Mouse (Mus musculus): ENCODE measurements at regions not wholly inside any gene's neighbourhood (a gene's known extent, or its start where the extent isn't known, plus 50 kb on each side); places are given as distances from the start of the nearest gene placed in this dataset.

DNA sequence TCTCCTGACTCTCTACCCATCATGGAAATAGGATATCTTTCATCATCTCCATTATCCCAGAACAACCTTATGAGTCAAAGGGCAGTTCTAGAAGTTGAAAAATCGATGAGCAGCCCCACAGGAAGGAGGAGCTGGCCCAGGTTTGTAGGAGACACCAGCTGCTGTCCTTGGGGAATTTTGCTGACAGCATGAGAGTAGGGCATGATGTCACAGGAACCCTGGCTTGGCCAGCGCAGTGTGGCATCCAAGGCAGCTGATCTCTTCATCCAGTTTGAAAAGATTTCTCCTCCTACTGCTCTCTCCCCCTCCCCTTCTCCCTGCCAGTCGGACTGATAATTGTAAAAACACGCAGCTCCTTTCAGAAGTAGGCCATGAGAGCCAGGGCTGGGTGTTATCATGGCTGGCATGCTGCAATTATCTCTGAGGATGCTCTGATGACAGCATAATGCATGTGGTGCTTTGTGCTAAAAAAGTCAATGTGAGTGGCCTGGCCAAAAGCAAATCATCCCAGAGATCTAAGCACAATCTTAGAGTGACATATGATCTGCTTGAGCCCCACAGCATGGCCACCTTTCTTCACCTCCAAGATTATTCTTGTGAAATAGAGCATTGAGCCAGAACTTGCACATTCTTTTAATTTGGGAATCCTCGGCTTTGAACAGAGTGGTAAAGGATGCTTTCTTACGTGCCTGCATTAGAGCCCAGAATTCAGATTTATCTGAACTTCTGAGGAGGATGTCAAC, 54.2 kb downstream of the Gjd2 start:
- no peak for DNase-seq (ENCODE audit: low spot score in 2 of 2)

DNA sequence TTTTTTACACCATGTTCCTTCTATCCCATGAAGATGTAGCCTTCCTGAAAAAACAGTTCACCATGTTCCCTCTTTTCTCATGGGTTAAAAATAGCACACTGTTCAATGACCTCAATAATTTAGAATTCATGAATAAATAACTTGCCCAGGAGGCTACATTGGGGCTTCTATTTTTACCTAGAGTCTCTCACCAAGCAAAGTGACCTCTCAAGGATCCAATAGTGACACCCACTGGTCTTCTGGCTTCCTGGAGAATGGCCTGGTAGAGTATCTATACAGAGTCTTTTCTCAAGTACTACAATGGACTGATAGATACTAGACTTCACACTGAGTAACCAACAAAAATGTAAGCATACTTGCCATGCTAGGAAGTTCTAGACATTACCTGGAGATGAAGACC, 60.9 kb downstream of the Gjd2 start:
- DNase-seq (ENCODE audit: low spot score in 2 of 2) = no peak

DNA sequence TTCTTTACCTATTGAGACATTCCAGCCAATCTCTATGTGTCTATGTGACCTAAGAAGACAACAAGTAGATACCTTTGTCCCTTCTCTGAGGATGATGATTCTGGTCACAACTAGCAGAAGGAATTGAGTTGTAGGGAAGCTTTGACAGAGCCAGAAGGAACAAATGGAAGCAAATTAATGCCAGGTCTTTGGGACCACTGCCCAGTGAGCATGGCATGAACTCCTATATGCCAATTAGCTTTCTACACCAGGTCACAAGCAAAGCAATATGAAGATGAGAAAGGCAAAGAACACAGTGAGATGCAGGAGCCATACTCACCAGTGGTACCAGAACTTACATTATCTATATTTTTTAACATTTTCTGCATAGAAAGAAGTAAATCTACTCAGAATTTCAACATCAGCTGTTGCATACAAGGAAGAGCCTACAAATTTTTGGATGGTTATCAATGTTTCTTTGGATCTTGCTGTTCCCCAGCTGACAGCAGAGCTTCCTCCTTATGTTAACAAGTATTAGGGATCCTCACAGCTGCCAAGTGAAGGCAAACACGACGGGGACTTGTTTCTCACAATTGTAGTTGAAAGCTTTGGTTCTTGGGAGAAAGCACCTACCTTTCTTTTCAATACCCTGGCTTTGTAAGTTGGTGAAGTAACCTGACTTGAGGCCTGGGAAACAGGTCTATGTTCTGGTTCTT, 64.0 kb downstream of the Gjd2 start:
- DNase-seq (ENCODE audit: low spot score in 2 of 2) = peak in 1 of 2 experiments; percentile 22

DNA sequence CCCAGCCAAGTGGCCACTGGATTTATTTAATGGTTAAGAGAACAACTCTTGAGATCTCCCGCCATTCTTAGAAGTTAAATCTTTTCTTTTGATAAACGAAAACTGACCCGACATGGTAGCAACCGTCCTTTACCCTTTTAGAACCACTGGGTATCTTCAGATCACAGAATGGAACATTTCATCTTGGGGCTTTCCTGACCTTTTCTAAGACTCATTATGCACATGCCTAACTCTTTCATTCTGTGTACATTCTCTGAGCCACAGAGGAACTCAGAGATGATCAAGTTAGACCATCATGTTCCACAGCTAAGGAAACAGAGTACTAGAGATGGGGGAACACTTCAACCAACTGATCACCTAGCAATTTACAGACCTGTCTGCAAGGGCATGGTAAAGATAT, 81.7 kb downstream of the Gjd2 start:
- DNase-seq (ENCODE audit: low spot score in 2 of 2) = no peak

DNA sequence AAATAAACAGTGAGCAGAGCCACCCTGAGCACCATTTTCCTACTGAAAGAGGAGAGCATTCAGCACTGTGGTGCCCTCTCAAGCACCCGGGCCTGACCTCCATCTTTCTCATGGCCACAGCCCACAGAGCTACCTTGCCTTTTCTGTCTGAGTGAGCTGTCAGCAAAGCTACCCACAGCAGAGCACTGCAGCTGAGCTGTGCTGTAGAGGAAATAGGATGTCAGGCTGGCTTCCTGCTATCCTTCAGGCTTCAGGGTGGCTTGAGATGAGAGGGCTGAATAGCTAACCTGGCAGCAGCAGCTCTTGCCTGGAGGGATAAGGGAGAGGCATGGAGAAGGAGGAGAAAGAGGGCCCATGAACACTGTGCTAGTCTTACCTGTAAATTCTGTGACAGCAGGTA, 82.5 kb downstream of the Gjd2 start:
- DNase-seq (ENCODE audit: low spot score in 2 of 2) = no peak

DNA sequence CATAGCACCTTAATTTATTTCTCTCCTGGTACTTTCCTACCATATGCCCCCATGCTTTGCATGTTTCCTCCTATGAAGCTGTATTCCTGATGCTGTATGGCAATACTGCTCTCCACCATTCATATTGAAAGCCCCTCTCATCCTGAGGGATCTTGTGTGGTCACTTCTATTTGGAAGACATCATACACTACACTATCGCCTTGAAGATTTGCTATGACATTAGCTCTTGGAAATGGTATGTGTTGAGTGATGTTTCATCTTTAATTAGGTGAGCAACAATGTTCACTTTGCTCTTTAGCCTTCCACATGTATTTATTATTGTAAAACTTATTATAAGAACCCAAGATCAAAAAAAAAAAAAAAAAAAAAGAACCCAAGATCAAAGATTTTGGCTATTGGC, 81.2 kb upstream of the Arhgap11a start:
- DNase-seq (ENCODE audit: low spot score in 2 of 2) = no peak

DNA sequence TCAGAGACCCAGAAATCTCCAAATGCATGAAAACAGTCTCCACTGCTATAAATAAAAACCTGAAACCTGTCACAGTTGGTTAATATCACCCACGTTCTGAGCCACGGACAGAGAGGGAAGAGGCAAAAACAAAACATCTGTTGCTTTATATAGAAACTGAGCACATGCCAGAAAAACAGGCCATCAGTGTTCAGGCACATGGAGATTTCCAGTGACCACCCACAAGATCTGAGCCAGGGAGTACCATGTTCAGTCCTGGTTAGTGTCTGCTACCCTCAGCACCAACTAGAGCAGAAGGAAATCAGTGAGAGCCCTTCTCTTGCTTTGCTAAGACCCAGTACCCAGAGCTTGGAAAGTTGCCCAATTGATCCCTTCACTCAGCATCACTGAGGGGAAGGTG, 75.7 kb upstream of the Arhgap11a start:
- no peak for DNase-seq (ENCODE audit: low spot score in 2 of 2)

DNA sequence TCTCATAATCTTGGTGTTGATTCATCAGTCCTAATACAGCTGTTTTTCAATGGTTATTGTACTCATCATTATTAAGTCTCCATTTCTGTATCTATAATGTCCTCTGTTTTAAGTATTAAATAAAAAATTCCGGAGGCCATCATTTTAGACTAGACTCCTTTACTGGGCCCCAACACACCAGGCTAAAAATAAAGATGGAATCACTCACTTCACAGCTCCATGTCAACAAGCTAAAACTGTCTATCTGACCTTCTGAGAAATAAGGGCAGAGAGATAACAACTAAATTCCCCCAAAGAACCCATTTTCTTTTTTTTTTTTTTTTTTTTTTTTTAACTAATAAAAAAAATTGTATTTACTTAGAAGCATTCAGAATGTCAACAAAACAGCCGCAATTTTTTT, 70.5 kb upstream of the Arhgap11a start:
- DNase-seq (ENCODE audit: low spot score in 2 of 2) = no peak

DNA sequence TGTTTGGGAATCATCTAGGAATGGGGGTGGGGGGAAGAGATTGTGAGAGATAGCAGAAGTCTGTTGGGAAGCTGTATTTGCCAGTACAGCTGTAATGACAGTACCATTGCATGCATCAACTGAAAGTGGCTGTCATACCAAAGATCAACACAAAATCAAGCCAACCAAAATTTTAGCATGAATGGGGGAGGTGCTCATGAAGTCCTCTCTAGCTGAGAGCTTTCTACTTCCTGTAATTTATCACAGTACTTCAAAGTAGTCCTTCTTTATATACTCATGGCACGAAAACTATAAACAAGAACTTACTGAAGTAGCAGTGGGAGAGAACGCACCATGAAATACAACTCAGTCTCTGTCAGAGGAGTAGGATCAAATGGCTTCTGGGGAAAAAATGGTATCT, 65.8 kb upstream of the Arhgap11a start:
- DNase-seq (ENCODE audit: low spot score in 2 of 2) = no peak

DNA sequence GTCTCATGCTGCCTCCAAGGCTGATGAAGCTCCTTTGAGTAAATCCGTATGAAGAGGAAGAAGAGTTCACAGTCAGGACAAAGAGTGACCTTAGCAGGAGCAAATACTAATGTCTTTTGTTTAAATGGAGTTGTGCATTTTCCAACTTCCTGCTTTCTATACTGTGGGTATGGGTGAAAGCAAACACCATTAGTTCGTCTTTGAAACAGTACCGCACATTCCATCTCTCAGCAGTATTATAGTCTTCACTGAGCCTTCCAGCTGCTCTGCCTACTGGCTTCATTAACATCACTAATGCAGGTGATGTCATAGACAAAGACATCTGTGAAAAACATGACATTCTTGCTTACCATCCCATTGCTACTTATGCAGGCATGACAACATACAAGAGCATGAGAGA, 62.7 kb upstream of the Arhgap11a start:
- DNase-seq (ENCODE audit: low spot score in 2 of 2) = no peak

DNA sequence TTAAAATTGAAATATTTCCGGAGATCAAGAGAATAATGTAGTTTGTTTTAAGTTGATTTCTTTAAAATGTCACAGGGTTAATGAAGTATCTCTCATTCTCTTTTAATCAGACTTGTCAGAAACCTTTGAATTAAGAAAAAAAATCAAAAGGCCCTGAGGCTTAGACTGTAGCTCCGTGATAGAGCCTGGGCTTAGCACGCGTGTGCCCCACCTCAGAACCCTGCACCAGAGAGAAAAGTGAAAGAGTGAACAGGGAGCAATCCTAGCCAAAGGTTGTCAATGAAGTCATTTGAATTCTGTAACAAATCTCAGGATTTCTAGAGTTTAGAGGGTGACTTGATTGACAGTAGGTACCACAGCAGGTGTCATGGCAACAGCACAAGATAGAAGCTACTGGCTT, 61.0 kb upstream of the Arhgap11a start:
- no peak for DNase-seq (ENCODE audit: low spot score in 2 of 2)

DNA sequence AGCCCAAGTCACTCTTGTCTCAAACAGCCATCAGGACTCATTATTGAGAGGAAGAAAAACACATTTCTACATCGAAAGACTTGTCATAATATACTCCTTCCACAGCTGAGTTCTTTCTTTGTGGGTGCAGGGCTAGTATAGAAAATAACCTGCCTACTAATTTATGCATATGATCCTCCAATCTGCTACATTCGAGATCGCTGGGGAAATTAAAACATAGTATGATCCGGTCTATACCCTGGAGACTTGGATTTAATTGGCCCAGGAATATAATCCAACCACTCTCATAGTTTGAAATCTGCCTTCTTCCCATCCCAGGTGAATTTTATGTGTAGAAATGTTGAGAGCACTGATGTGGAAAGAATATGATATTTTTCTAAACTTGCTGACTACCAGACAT, 60.2 kb upstream of the Arhgap11a start:
- no peak for DNase-seq (ENCODE audit: low spot score in 2 of 2)

DNA sequence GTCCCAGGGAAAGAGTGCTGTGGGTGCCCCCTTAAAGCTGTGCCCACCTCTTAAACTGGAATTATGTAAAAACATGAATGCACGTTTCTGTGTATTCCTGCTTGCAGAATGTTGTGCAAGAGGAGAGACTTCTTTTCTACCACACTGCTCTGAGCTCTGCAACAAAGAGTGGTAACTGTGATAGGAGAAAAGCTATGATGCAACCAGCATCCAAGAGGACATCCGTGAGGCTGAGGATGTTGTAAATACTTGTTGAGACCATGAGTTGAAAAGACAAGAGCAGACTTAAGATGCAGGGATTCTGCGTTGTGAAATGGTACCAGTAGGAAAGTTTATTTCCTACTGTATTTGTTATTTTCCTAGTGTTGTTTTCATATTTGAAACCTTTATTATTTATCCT, 56.0 kb upstream of the Arhgap11a start:
- DNase-seq (ENCODE audit: low spot score in 2 of 2) = no peak

DNA sequence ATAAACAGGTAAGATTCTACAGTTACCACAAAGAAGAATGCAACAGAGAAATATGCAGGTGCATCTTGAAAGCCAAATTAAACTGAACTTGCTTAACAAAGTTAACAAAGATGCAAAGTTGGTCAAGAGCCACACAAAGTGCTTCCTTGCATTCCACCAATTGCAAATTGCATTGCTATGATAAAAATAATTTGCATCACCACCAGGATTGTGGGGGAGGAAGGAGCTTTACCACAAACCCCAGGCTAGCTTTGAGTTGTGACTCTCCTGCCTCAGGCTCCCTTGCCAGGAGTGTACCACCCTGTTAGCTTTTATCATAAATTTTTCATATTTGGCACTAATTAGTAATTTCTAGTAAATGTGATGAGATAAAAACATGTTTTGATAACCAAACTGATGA, 55.4 kb upstream of the Arhgap11a start:
- no peak for DNase-seq (ENCODE audit: low spot score in 2 of 2)

DNA sequence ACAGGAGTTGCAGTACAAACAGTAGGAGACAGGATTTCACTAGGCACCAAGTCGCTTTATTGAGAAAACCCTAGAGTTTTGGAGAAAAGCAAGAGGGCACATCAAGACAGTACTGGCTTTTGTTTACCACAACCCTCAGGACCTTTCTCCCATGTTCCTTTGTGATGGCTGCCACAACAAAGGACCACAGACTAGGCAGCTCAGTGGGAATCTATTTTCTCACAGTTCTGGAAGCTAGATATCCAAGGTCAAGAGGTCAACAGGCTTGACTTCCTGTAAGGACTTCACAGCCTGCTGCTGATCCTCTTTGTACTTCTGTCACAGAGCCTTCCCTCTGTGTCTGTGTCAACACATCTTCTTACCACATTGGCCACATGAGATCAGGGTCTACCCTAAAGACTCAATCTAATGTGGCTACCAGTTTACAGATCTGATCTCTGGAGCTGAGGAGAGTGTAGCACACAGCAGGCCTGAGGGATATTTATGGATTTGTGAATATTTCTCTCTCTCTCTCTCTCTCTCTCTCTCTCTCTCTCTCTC, 54.6 kb upstream of the Arhgap11a start:
- no peak for DNase-seq (ENCODE audit: low spot score in 2 of 2)

DNA sequence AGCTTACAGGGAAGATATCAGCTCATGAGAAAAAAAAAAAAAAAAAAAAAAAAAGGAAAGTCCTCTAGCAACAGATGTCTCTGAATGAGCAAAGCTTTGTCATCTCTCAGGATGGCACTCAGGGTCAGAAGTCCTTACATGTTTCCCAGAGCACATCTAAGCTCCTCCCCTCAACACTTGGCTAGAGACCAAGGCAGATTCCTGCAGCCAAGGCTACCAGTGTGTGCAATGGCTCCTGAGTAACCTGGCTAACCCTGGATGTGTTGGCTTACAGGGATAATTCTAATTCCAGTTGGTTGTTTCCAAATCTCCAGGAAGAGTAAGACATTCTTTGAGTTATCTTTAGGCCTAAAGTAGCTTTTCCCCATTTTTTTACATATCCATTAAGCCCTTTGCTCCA, 53.9 kb upstream of the Arhgap11a start:
- DNase-seq (ENCODE audit: low spot score in 2 of 2) = no peak

DNA sequence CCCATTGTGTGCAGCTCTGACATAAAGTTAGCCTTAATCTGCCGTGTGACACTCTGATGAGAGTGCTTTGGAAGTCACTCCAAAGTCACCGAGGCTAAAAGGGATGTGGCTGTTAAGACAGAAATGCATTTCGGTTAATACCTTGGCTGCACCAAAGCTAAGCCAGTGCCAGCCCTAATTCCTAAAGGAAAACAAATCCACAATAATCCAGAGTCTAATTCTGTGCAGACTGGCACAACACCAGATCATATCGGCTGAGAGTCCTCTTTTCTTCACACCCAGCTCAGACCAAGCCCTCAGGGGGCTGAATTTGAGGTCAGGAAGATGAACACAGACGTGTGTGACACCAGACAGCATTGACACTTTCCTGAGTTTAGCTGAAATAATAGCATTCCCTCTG, 52.0 kb upstream of the Arhgap11a start:
- DNase-seq (ENCODE audit: low spot score in 2 of 2) = no peak

DNA sequence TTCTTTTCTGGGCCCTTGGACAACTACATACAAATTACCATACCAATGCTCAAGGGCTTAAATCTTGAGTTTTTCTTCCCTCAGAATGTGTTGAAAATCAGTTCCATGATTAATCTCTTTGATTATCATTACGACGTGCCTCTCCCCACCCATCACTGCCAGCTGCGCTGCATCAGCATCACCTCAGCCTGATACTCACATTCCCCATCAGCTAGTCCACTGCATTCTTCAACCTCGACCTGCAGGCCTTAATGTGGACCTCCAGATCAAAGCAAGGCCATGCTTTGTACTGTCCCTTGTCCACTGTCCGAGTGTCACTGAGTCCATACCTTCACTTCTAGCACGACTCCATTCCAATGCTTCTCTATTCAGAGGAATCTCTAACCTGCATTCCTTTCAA, 50.3 kb upstream of the Arhgap11a start:
- DNase-seq (ENCODE audit: low spot score in 2 of 2) = no peak
